Mouse (Mus musculus): ENCODE data around the gene Tmem186.

DNA sequence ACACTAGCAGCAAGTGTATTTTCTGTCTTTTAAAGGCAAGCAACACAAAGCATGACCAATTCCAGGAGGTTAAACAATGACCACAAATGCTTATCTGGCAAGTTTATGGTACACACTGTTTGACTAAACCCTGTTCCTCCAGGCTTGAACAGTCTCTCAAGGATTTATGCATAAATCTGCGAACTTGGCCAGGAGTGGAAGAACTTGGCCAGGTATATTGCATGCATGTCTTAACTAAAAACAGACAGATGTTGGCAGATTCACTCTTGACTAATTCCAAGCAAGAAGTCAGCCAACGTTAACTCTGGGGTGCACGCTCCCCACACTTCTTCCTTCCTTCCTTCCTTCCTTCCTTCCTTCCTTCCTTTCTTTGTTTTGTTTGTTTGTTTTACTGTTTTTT lies 42.3 kb upstream of the Tmem186 start:
- TF ChIP-seq CTCF (IDR thresholded peaks at IDR 0.05; ENCODE audit: low read depth, low read length) (no peak), POLR2A (IDR thresholded peaks at IDR 0.05; ENCODE audit: extremely low read depth, insufficient read depth, low read length) (no peak)

Measured in liver, adult 2 months (tissue).